Mouse (Mus musculus) gastrocnemius, postnatal 14 days (tissue): ENCODE measurements around the gene Ocel1. TPM values are rescaled to one million over a fixed set of nuclear protein-coding genes. Genes with fewer than 3 reads are reported as not detected.
"Not testable (repeated sequence)": the region's sequence is repeated elsewhere in the genome, so short reads cannot be mapped to it uniquely, and the experiment has no call there.

Experiments used
- DNase-seq: peaks from one replicate; pipeline ENCODE4 v3.0.0; 2021; ENCODE audit warnings: mixed read lengths
- intact Hi-C: fragments of 180-260 bp; cut with DNase I; formaldehyde crosslinking; loops from one replicate; pipeline ENCODE4 v1.15.1; 2025; ENCODE audit warnings: low total_unique reads
- long read RNA-seq, 2 experiments: library from polyadenylated mRNA; stranded (forward); transcript quantifications; one replicate each; pipeline ENCODE4 v2.0.0; 2021
- total RNA-seq, 2 experiments: library from RNA; stranded (reverse); gene quantifications; 2 replicates each; pipeline ENCODE4 v1.2.3; 2021

Gene Ocel1
- total RNA-seq: 1 to 10 TPM; 5.9 to 7.5 TPM
- long read RNA-seq, experiment 1, transcript Ocel1-201 (4 exons, 1,611 nt): major isoform, 5 of 6 reads
- long read RNA-seq, experiment 1, partial matches to known transcripts: 0 of 6 reads
- long read RNA-seq, experiment 1, other reads (novel, unspliced or antisense): 0 of 6 reads
- long read RNA-seq, experiment 2, transcript Ocel1-201 (4 exons, 1,611 nt): major isoform, 5 of 8 reads
- long read RNA-seq, experiment 2, partial matches to known transcripts: 0 of 8 reads
- long read RNA-seq, experiment 2, other reads (novel, unspliced or antisense): 2 of 8 reads

GRCm38 (mm10) chr8:71371236-71371848 is at the start of gene Ocel1:
Gene Ocel1 (plus strand): TSS chr8:71371298.
- DNase-seq: peak; percentile 97
- intact Hi-C loops: loop anchor here (5.0 to 10.0 kb wide), 2 partner anchors 36 to 93 kb away; partner anchors contain the start of genes Abhd8, Ankle1, Dda1 and Mrpl34

- intact Hi-C loops: no loop called here
- no peak for DNase-seq
These were observed 48.2 kb upstream of the Ocel1 start for GRCm38 (mm10) chr8:71322939-71323338.

- intact Hi-C loops: loop anchor here (5.0 kb wide), 1 partner anchor 53 kb away; the partner anchor contains the start of genes Haus8 and Myo9b
- DNase-seq: no peak
These were observed 46.2 kb upstream of the Ocel1 start for GRCm38 (mm10) chr8:71324848-71325247.

GRCm38 (mm10) chr8:71337834-71338233 is 33.3 kb upstream of the Ocel1 start:
- DNase-seq, intact Hi-C loops: not testable (repeated sequence)

- intact Hi-C loops: no loop called here
- DNase-seq: no peak
These were observed 30.5 kb upstream of the Ocel1 start for GRCm38 (mm10) chr8:71340625-71341024.

GRCm38 (mm10) chr8:71346581-71346980 is 24.5 kb upstream of the Ocel1 start:
- intact Hi-C loops: no loop called here
- no peak for DNase-seq

- intact Hi-C loops: no loop called here
These were observed 20.0 kb upstream of the Ocel1 start for GRCm38 (mm10) chr8:71351117-71351516.

GRCm38 (mm10) chr8:71351520-71351919 is 19.6 kb upstream of the Ocel1 start:
- intact Hi-C loops: no loop called here

More at GRCm38 (mm10) chr8:71351117-71351516, 20.0 kb upstream of the Ocel1 start:
- DNase-seq: no peak

GRCm38 (mm10) chr8:71358026-71358425 is 13.1 kb upstream of the Ocel1 start:
- DNase-seq: no peak
- intact Hi-C loops: no loop called here

More at GRCm38 (mm10) chr8:71351520-71351919, 19.6 kb upstream of the Ocel1 start:
- no peak for DNase-seq

GRCm38 (mm10) chr8:71366771-71367528 is 4.1 kb upstream of the Ocel1 start, which contains the start of gene Use1:
Gene Use1 (plus strand): TSS chr8:71366848.
- peak; percentile 87 for DNase-seq
- intact Hi-C loops: no loop called here

GRCm38 (mm10) chr8:71367529-71368176 is 3.4 kb upstream of the Ocel1 start:
- intact Hi-C loops: no loop called here
- no peak for DNase-seq

GRCm38 (mm10) chr8:71368366-71368765 is 2.7 kb upstream of the Ocel1 start:
- no peak for DNase-seq
- intact Hi-C loops: no loop called here

- no peak for DNase-seq
- intact Hi-C loops: no loop called here
These were observed 1.9 kb upstream of the Ocel1 start for GRCm38 (mm10) chr8:71369040-71369718.

GRCm38 (mm10) chr8:71370711-71371235 is 325 bp upstream of the Ocel1 start:
- no peak for DNase-seq
- intact Hi-C loops: loop anchor here (5.0 to 10.0 kb wide), 2 partner anchors 37 to 94 kb away; partner anchors contain the start of genes Abhd8, Ankle1, Dda1 and Mrpl34

- DNase-seq: no peak
- intact Hi-C loops: loop anchor here (5.0 to 10.0 kb wide), 2 partner anchors 35 to 92 kb away; partner anchors contain the start of genes Abhd8, Ankle1, Dda1 and Mrpl34
These were observed 1.3 kb downstream of the Ocel1 start for GRCm38 (mm10) chr8:71372427-71372826.

GRCm38 (mm10) chr8:71373000-71373399 is 1.9 kb downstream of the Ocel1 start:
- no peak for DNase-seq
- intact Hi-C loops: loop anchor here (5.0 to 10.0 kb wide), 2 partner anchors 34 to 92 kb away; partner anchors contain the start of genes Abhd8, Ankle1, Dda1 and Mrpl34

- intact Hi-C loops: loop anchor here (5.0 to 10.0 kb wide), 2 partner anchors 33 to 90 kb away; partner anchors contain the start of genes Abhd8, Ankle1, Dda1 and Mrpl34
- no peak for DNase-seq
These were observed 3.6 kb downstream of the Ocel1 start for GRCm38 (mm10) chr8:71374616-71375206.
